Mouse (Mus musculus): ENCODE data around the gene Lrrc39. TPM values are rescaled to one million over a fixed set of nuclear protein-coding genes. Genes with fewer than 3 reads are reported as not detected.

The Lrrc39 gene
- polyA plus RNA-seq, 1 experiment from 2014 or later = 0.49 TPM

DNA sequence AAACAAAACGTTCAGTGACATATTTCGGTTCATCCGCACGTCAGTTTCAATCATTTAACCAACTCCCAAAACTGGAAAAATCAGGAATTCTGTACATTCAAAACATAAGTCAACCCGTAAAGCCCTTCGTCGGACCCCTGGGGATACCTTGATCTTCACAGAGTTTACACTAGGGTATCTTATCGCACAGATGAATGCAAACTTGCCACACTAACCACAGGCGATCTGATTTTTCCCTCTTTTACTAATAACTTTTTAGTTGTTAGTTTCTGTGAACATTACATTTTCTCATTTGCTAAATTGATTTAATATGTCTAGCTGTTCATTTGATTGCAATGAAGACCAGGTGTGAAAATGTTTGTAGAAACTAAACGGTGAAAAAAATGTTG, 32.8 kb downstream of the Lrrc39 start:
- DNase-seq (peak; percentile 20), ATAC-seq (ENCODE audit: low FRiP score, low TSS enrichment) (no peak)
- Histone ChIP-seq H3K27ac (replicated peaks; ENCODE audit: low read depth, low read length) (no peak overlapping the region), H3K4me1 (ENCODE audit: control insufficient read depth, insufficient read depth, low read length) (peaks cover 13% of the 10 kb centered on the region), H3K4me2 (ENCODE audit: low read length) (peak overlapping the region; percentile 87), H3K4me3 (replicated peaks; ENCODE audit: low read depth, low read length) (peak overlapping the region; percentile 86), H3K9ac (replicated peaks; ENCODE audit: low read length) (peak overlapping the region; percentile 61), H3K9me3 (ENCODE audit: control insufficient read depth, low read length) (no peaks in the 10 kb centered on the region), H3K27me3 (ENCODE audit: control insufficient read depth, insufficient read depth, low read length) (no peaks in the 10 kb centered on the region), H3K36me3 (ENCODE audit: control insufficient read depth, insufficient read depth, low read length) (peaks cover 13% of the 10 kb centered on the region)
- WGBS = 12% methylated on average over 10 of the region's 10 CpGs

DNA sequence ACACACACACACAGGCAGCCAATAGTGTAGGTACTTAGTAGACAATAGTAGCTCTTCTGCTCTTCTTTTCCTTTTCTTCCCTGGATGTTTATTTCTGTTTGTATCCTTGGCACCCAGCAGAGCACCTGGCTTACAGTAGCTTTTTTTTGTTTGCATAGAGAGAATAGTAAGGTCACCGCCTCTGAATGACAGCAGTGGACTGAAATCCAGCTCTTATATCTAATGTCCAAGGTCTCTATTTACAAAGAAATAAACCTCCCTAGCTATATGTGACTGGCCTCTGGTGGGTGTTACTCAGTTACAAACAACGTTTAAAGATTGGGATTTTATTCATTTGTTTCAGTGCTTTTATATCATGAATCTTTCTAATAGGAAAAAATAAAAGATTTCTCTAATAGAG, 36.9 kb downstream of the Lrrc39 start:
- no peaks in the 10 kb centered on the region for H3K9me3 ChIP-seq (ENCODE audit: control insufficient read depth, low read length)
- ATAC-seq (ENCODE audit: low FRiP score, low TSS enrichment) (no peak), DNase-seq (no peak)
- peaks cover 8% of the 10 kb centered on the region for H3K4me1 ChIP-seq (ENCODE audit: control insufficient read depth, insufficient read depth, low read length)
- no peaks in the 10 kb centered on the region for H3K36me3 ChIP-seq (ENCODE audit: control insufficient read depth, insufficient read depth, low read length)
- 95% methylated on average over 2 of the region's 2 CpGs for WGBS
- no peak overlapping the region for H3K27ac ChIP-seq (replicated peaks; ENCODE audit: low read depth, low read length)
- H3K4me2 ChIP-seq (ENCODE audit: low read length) = no peak overlapping the region
- H3K27me3 ChIP-seq (ENCODE audit: control insufficient read depth, insufficient read depth, low read length) = no peaks in the 10 kb centered on the region
- no peak overlapping the region for H3K9ac ChIP-seq (replicated peaks; ENCODE audit: low read length)
- no peak overlapping the region for H3K4me3 ChIP-seq (replicated peaks; ENCODE audit: low read depth, low read length)

DNA sequence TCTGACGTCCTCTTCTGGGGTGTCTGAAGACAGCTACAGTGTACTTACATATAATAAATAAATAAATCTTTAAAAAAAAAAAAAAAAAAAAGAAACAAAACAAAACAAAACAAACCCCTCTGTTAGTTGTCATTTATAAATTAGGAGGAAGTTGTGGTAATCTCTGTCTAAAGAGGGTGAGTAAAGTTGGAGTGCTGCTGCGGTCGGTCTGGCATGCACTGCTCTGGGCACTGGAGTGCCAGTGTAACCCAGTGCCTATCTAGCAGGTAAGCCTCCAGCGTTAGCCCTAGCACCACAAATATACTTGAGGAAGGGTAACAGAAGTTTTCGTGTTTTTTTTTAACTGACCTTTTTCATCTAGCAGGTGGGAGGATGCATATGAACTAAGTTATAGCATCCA, 38.2 kb downstream of the Lrrc39 start:
- ATAC-seq (ENCODE audit: low FRiP score, low TSS enrichment) (no peak), DNase-seq (no peak)
- H3K9ac ChIP-seq (replicated peaks; ENCODE audit: low read length) = no peak overlapping the region
- H3K9me3 ChIP-seq (ENCODE audit: control insufficient read depth, low read length) = no peaks in the 10 kb centered on the region
- H3K27ac ChIP-seq (replicated peaks; ENCODE audit: low read depth, low read length) = no peak overlapping the region
- H3K36me3 ChIP-seq (ENCODE audit: control insufficient read depth, insufficient read depth, low read length) = 0 out of 2 replicates have a peak, but pooled peaks cover 2% of the 10 kb centered on the region
- H3K4me1 ChIP-seq (ENCODE audit: control insufficient read depth, insufficient read depth, low read length) = peaks cover 1% of the 10 kb centered on the region
- H3K4me3 ChIP-seq (replicated peaks; ENCODE audit: low read depth, low read length) = no peak overlapping the region
- 94% methylated on average over 5 of the region's 5 CpGs for whole genome bisulfite sequencing
- no peaks in the 10 kb centered on the region for H3K27me3 ChIP-seq (ENCODE audit: control insufficient read depth, insufficient read depth, low read length)
- H3K4me2 ChIP-seq (ENCODE audit: low read length) = no peak overlapping the region

DNA sequence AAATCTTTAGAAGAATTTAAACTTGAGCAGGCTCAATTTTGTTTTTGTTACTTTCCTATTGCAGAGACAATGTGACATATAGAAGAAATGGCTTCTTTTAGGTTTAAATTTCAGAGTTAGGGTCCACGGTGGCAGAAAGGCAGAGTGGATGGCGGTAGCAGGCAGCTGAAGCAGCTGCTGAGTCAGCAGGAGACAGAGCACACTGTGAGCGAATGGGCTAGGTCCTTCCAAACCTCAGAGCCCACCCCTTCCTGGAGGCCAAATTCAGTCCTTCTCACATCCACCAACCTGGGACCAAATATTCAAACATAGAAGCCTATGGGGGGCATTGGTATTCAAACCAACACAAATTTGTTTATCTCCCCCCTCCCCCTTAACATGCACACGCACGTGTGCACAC, 39.0 kb downstream of the Lrrc39 start:
- H3K9me3 ChIP-seq (ENCODE audit: control insufficient read depth, low read length) = no peaks in the 10 kb centered on the region
- no peaks in the 10 kb centered on the region for H3K4me1 ChIP-seq (ENCODE audit: control insufficient read depth, insufficient read depth, low read length)
- ATAC-seq (ENCODE audit: low FRiP score, low TSS enrichment) = no peak
- DNase-seq = no peak
- no peak overlapping the region for H3K9ac ChIP-seq (replicated peaks; ENCODE audit: low read length)
- H3K4me3 ChIP-seq (replicated peaks; ENCODE audit: low read depth, low read length) = no peak overlapping the region
- 94% methylated on average over 5 of the region's 5 CpGs for WGBS
- H3K36me3 ChIP-seq (ENCODE audit: control insufficient read depth, insufficient read depth, low read length) = 0 out of 2 replicates have a peak, but pooled peaks cover 2% of the 10 kb centered on the region
- no peak overlapping the region for H3K4me2 ChIP-seq (ENCODE audit: low read length)
- no peaks in the 10 kb centered on the region for H3K27me3 ChIP-seq (ENCODE audit: control insufficient read depth, insufficient read depth, low read length)
- no peak overlapping the region for H3K27ac ChIP-seq (replicated peaks; ENCODE audit: low read depth, low read length)

DNA sequence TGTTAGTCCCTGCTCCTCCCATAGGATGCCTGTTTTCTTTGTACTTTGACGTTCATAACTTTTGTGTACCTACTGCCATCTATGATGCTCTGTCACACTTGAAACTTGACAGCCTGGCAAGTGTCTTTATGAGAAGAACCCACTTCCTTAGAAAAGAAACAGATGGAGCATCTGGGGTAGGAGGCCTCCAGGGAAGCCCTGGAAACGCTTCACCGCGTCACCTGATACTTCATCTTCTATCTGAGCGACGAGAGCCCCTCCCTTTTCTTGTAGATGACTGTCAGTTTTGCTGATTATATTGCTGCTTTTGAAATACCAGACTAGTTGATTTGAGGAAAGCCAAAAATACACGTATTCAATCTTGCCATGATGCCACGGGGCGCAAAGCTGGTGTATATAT, 41.8 kb downstream of the Lrrc39 start:
- H3K4me2 ChIP-seq (ENCODE audit: low read length) = no peak overlapping the region
- no peak overlapping the region for H3K27ac ChIP-seq (replicated peaks; ENCODE audit: low read depth, low read length)
- DNase-seq (no peak), ATAC-seq (ENCODE audit: low FRiP score, low TSS enrichment) (no peak)
- no peak overlapping the region for H3K9ac ChIP-seq (replicated peaks; ENCODE audit: low read length)
- WGBS = 80% methylated on average over 9 of the region's 9 CpGs
- no peak overlapping the region for H3K4me3 ChIP-seq (replicated peaks; ENCODE audit: low read depth, low read length)
- H3K4me1 ChIP-seq (ENCODE audit: control insufficient read depth, insufficient read depth, low read length) = no peaks in the 10 kb centered on the region
- peaks cover 17% of the 10 kb centered on the region for H3K36me3 ChIP-seq (ENCODE audit: control insufficient read depth, insufficient read depth, low read length)
- H3K27me3 ChIP-seq (ENCODE audit: control insufficient read depth, insufficient read depth, low read length) = no peaks in the 10 kb centered on the region
- no peaks in the 10 kb centered on the region for H3K9me3 ChIP-seq (ENCODE audit: control insufficient read depth, low read length)

DNA sequence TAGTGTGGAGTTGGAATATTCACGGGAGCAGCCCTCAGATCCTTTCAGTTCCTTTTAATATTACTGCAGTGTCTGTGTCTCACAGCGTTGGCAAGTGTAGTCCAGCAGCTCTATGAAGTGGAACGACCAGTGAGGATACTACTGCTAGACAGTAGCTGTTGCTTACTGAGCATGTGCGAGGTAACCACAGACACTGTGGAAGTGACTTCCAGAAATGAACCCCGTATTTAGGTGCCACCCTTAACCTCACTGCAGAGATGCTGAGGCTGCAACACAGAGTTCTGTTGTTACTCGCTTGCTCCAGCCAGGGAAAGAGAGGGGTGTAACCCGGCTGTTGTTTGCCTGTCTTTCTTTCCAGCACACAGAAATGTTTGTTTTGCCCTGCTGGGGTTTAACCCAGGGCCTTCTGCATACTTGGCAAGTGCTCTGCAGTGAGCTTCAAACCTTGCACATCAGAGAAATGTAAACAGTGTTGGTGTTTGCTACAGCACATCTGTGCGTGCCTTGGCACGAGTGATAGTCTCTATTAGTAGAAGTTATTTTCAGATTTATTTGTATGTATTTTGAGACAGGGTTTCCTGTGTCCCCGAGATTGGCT, 51.6 kb downstream of the Lrrc39 start, which contains the start of gene Trmt13:
Gene Trmt13 (minus strand): TSS at position 293 of the 598 bp plus-strand sequence.
- Histone ChIP-seq H3K36me3 (ENCODE audit: control insufficient read depth, insufficient read depth, low read length) (peaks cover 45% of the 10 kb centered on the region), H3K4me3 (replicated peaks; ENCODE audit: low read depth, low read length) (no peak within 1 kb of the TSS), H3K9me3 (ENCODE audit: control insufficient read depth, low read length) (no peaks in the 10 kb centered on the region), H3K9ac (replicated peaks; ENCODE audit: low read length) (no peak within 1 kb of the TSS), H3K27ac (replicated peaks; ENCODE audit: low read depth, low read length) (no peak within 1 kb of the TSS), H3K4me1 (ENCODE audit: control insufficient read depth, insufficient read depth, low read length) (no peaks in the 10 kb centered on the region), H3K4me2 (ENCODE audit: low read length) (no peak within 1 kb of the TSS), H3K27me3 (ENCODE audit: control insufficient read depth, insufficient read depth, low read length) (no peaks in the 10 kb centered on the region)
- DNase-seq = peak; percentile 11
- no peak for ATAC-seq (ENCODE audit: low FRiP score, low TSS enrichment)
- 89% methylated on average over 10 of the region's 10 CpGs for WGBS

DNA sequence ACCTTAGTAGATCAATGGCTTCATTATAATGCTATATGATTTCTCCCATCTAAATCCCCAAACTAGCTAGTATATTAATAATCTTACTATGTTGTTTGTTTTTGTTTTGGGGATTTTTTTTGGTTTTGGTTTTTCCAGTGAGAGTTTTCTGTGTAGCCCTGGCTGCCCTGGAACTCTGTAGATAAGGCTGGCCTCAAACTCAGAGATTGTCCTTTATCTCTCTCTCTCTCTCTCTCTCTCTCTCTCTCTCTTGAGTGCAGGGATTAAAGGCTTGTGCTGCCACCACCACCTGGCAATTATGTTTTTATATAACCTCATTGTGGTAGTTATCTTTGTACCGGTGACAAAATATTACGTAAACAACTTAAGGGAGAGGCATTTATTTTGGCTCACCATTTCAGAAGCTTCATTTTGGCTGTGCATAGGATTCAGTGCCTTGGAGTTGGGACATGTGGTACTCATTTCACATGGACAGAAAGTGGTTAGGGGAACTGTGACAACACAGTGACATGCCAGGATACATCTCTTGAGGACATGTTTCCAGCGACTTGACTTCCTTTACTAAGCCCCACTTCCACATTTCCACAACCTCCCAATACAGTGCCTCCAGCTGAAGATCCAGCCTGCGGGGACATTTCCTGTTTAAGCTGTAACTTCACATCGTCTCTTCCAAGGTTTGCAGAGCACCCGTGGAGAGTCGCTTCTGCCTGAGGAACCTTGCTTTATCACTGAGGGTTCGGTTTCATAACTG, 52.7 kb downstream of the Lrrc39 start:
- DNase-seq (no peak), ATAC-seq (ENCODE audit: low FRiP score, low TSS enrichment) (no peak)
- Histone ChIP-seq H3K36me3 (ENCODE audit: control insufficient read depth, insufficient read depth, low read length) (peaks cover 43% of the 10 kb centered on the region), H3K4me1 (ENCODE audit: control insufficient read depth, insufficient read depth, low read length) (no peaks in the 10 kb centered on the region), H3K9ac (replicated peaks; ENCODE audit: low read length) (no peak overlapping the region), H3K27me3 (ENCODE audit: control insufficient read depth, insufficient read depth, low read length) (no peaks in the 10 kb centered on the region), H3K4me2 (ENCODE audit: low read length) (no peak overlapping the region), H3K4me3 (replicated peaks; ENCODE audit: low read depth, low read length) (no peak overlapping the region), H3K9me3 (ENCODE audit: control insufficient read depth, low read length) (no peaks in the 10 kb centered on the region), H3K27ac (replicated peaks; ENCODE audit: low read depth, low read length) (no peak overlapping the region)
- WGBS = 94% methylated on average over 8 of the region's 8 CpGs

DNA sequence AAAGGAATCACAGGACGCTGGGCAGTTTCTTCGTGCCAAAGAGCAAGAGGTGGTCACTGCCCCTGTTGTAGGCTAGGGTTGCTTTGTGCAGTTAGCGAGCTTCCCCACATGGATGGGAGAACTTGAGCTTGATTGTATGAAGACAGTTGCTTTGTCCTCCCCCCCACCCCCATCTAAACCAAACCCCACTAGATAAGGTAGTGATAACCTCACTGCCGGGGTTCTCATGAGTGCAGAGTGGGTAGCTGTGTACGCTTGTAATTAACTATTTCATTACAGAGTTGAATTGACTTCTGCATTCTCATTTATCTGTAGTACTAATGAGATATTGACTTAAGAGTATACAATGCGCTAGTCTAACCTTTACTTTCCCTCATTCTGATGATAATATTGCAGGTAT, 56.1 kb downstream of the Lrrc39 start:
- no peak for DNase-seq
- no peaks in the 10 kb centered on the region for H3K9me3 ChIP-seq (ENCODE audit: control insufficient read depth, low read length)
- no peak overlapping the region for H3K9ac ChIP-seq (replicated peaks; ENCODE audit: low read length)
- ATAC-seq (ENCODE audit: low FRiP score, low TSS enrichment) = no peak
- H3K4me2 ChIP-seq (ENCODE audit: low read length) = no peak overlapping the region
- WGBS = 89% methylated on average over 6 of the region's 6 CpGs
- H3K27me3 ChIP-seq (ENCODE audit: control insufficient read depth, insufficient read depth, low read length) = no peaks in the 10 kb centered on the region
- H3K4me3 ChIP-seq (replicated peaks; ENCODE audit: low read depth, low read length) = no peak overlapping the region
- H3K36me3 ChIP-seq (ENCODE audit: control insufficient read depth, insufficient read depth, low read length) = peaks cover 56% of the 10 kb centered on the region
- H3K4me1 ChIP-seq (ENCODE audit: control insufficient read depth, insufficient read depth, low read length) = no peaks in the 10 kb centered on the region
- H3K27ac ChIP-seq (replicated peaks; ENCODE audit: low read depth, low read length) = no peak overlapping the region

Data from midbrain, embryonic 14.5 days (tissue).